Mouse (Mus musculus) kidney, embryonic 14.5 days (tissue): ENCODE measurements around the gene S100a9. TPM values are rescaled to one million over a fixed set of nuclear protein-coding genes. Genes with fewer than 3 reads are reported as not detected.

Experiments
- ATAC-seq: fragments of 200-750 bp; cut with Nextera tagmentation; 2 replicates; pipeline ENCODE4 v1.8.0; 2017; ENCODE audit warnings: moderate number of reproducible peaks, mild to moderate bottlenecking, moderate TSS enrichment, moderate library complexity; ENCODE audit not compliant: low FRiP score, low TSS enrichment
- H3K27ac ChIP-seq: fragments of 300-500 bp; sonication (generic); 2 replicates; pipeline ENCODE4 v1.5.1; 2014; ENCODE audit warnings: low read depth, mild to moderate bottlenecking, low read length, moderate library complexity, mixed read lengths
- H3K27me3 ChIP-seq: fragments of 300-500 bp; sonication (generic); 2 replicates; pipeline ENCODE4 v1.6.1; 2014; ENCODE audit warnings: mild to moderate bottlenecking, low read length; ENCODE audit not compliant: control insufficient read depth, insufficient read depth
- H3K36me3 ChIP-seq: fragments of 300-500 bp; sonication (generic); 2 replicates; pipeline ENCODE4 v1.6.1; 2014; ENCODE audit warnings: low read length, mixed read lengths; ENCODE audit not compliant: control insufficient read depth, insufficient read depth
- H3K4me1 ChIP-seq: fragments of 300-500 bp; sonication (generic); 2 replicates; pipeline ENCODE4 v1.6.1; 2014; ENCODE audit warnings: low read length, mixed read lengths; ENCODE audit not compliant: control insufficient read depth, insufficient read depth
- H3K4me2 ChIP-seq: fragments of 300-500 bp; sonication (generic); replicated peaks from 2 replicates; pipeline ENCODE4 v1.6.1; 2014; ENCODE audit warnings: low read depth, mild to moderate bottlenecking, low read length
- H3K4me3 ChIP-seq: fragments of 300-500 bp; sonication (generic); 2 replicates; pipeline ENCODE4 v1.5.1; 2014; ENCODE audit warnings: mild to moderate bottlenecking, low read length
- H3K9ac ChIP-seq: fragments of 300-500 bp; sonication (generic); 2 replicates; pipeline ENCODE4 v1.6.1; 2014; ENCODE audit warnings: low read depth, mild to moderate bottlenecking, low read length, moderate library complexity
- H3K9me3 ChIP-seq: fragments of 300-500 bp; sonication (generic); 2 replicates; pipeline ENCODE4 v1.6.1; 2016; ENCODE audit warnings: low read length; ENCODE audit not compliant: control insufficient read depth
- WGBS: fragments of 180-500 bp; shearing (Covaris S2); extraction: QIAGEN DNeasy Blood & Tissue Kit; methylation state at CpG from one replicate; pipeline ENCODE4 v1.1.7; 2014; 5-methylcytosine and 5-hydroxymethylcytosine counted together
- polyA plus RNA-seq: library from polyadenylated mRNA; unstranded; fragments of >200 nt; fragmentation: Nextera tagmentation; extraction: Ambion mirVana; gene quantifications from 2 replicates; pipeline ENCODE4 v1.2.1, GENCODE M21; 2014

Gene S100a9
- polyA plus RNA-seq, 1 experiment from 2014 or later, result 1.3 TPM

DNA sequence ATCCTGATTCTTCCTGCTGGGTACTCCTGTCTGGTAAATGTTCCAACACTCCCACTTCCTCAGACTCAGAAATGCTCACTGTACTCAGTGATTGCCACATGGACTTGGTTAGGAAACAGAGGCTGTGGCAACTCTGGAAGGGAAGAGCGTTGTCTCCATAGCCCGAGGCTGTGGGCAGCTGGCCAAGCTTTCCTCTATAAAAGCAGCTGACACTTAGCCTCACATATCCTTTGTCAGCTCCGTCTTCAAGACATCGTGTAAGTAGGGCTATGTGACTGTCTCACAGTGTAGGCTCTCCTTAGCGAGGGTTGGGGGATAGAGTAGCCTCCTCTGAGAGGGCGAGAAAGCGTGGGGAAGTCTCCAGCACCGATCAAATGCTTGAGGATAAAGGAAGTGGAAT lies 26.7 kb downstream of the S100a9 start, which contains the start of gene S100a8:
Gene S100a8 (plus strand): TSS at position 133 of the 400 bp plus-strand sequence.
- H3K36me3 ChIP-seq, result no peaks in the 10 kb centered on the region
- H3K27ac ChIP-seq, result no peak within 1 kb of the TSS
- WGBS, result 60% methylated on average over 8 of the region's 8 CpGs
- no peaks in the 10 kb centered on the region for H3K27me3 ChIP-seq
- no peaks in the 10 kb centered on the region for H3K4me1 ChIP-seq
- no peak within 1 kb of the TSS for H3K4me3 ChIP-seq
- ATAC-seq, result no peak
- H3K9me3 ChIP-seq, result no peaks in the 10 kb centered on the region
- no peak within 1 kb of the TSS for H3K9ac ChIP-seq
- H3K4me2 ChIP-seq, result no peak within 1 kb of the TSS

GRCm38 (mm10) chr3:90664219-90664618 lies 31.3 kb downstream of the S100a9 start:
- Histone ChIP-seq H3K27ac (no peak overlapping the region), H3K9ac (no peak overlapping the region), H3K4me1 (no peaks in the 10 kb centered on the region), H3K36me3 (no peaks in the 10 kb centered on the region), H3K9me3 (no peaks in the 10 kb centered on the region), H3K4me3 (no peak overlapping the region), H3K27me3 (no peaks in the 10 kb centered on the region), H3K4me2 (no peak overlapping the region)
- 85% methylated on average over 2 of the region's 2 CpGs for WGBS
- no peak for ATAC-seq

DNA sequence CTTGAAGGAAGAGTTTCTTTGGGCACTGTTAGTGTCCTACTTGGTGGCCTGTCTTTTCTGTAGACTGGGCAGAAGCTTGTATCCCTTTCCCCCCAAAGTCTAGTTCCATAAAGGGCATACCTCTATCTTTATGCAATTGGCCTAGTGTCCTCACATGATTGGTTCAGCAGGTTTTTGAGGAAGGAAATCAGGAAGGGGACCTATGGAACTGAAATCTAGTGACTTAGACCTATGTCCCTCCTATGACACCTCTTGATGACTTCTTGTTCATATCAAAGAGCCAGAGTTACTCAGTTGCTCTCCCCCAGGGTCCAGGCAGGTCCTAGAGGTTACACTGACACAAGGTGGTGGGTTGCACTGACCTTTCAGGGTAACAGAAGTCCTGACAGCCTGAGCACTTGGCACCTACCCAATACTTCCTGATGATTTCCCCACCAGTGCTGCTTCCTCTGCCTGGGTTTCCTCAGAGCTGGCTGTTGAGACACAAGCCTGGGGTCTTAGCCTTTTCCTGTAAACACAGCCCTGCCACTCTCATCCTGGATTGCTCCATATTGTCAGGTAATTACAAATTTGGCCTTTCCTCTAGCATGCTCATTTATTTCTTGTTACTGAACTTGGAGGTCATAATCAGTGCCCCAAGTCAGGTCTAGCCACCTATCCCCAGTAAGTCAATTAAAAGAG lies 36.0 kb downstream of the S100a9 start:
- no peaks in the 10 kb centered on the region for H3K4me1 ChIP-seq
- no peak for ATAC-seq
- H3K4me2 ChIP-seq, result no peak overlapping the region

GRCm38 (mm10) chr3:90657405-90657804 lies 38.1 kb downstream of the S100a9 start:
- Histone ChIP-seq H3K9me3 (no peaks in the 10 kb centered on the region), H3K4me2 (no peak overlapping the region), H3K4me3 (no peak overlapping the region), H3K27ac (no peak overlapping the region), H3K36me3 (no peaks in the 10 kb centered on the region), H3K27me3 (no peaks in the 10 kb centered on the region), H3K4me1 (no peaks in the 10 kb centered on the region), H3K9ac (no peak overlapping the region)
- WGBS, result 75% methylated on average over 4 of the region's 4 CpGs
- ATAC-seq, result no peak

More for the DNA sequence above, 36.0 kb downstream of the S100a9 start:
- H3K9me3 ChIP-seq, result no peaks in the 10 kb centered on the region
- H3K4me3 ChIP-seq, result no peak overlapping the region
- H3K36me3 ChIP-seq, result no peaks in the 10 kb centered on the region
- no peaks in the 10 kb centered on the region for H3K27me3 ChIP-seq
- H3K27ac ChIP-seq, result no peak overlapping the region
- H3K9ac ChIP-seq, result no peak overlapping the region

DNA sequence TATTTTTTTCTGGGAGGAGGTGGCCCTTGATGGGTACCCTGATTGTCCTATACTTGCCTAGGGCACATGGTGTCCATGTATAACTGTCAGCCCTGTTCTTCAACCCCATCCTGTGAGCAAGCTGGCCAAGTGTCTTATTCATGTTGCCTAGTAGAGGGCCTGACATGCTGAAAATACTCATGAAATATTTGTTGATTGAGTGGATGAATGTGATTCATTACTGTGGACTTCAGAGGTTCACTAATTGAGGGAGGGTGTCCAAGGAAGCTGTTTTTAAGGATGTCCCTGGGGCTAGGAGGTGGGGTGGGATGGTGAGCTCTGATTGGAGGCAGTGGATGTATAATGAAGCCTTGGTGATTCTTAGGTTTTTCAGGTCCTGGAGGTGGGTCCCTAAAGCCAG lies 41.8 kb downstream of the S100a9 start, which contains the start of gene S100a7a:
Gene S100a7a (plus strand): TSS at position 301 of the 400 bp plus-strand sequence.
- H3K36me3 ChIP-seq, result no peaks in the 10 kb centered on the region

DNA sequence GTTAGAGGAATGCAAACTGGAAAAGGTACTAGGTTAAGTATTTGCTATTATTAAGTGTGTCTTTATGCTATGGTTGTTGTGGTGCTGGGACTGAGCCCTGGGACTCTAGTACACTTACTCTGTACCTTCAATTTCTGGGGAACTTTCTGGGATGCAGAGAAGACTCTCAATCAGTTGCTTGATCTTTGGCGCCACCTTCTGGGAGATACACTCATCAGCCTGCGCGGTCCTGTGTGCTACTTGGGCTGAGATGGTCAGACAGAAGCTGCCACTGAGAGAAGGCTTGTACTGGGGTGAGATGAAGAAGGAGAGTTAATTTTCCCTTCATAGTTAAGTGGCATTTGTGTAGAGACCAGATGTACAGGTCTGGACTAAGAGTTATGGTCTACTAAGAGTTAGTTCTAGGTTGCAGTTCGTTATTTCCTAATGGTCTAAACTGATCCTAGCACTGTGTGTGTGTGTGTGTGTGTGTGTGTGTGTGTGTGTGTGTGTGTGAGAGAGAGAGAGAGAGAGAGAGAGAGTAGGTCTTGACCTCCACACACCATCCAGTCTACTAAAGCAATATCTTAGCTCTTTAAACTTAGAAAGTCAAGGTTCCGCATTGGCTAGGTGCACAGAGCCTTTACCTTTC lies 42.5 kb downstream of the S100a9 start:
- no peaks in the 10 kb centered on the region for H3K36me3 ChIP-seq
- no peaks in the 10 kb centered on the region for H3K4me1 ChIP-seq
- no peak overlapping the region for H3K4me3 ChIP-seq
- H3K9me3 ChIP-seq, result no peaks in the 10 kb centered on the region
- H3K4me2 ChIP-seq, result no peak overlapping the region
- no peak overlapping the region for H3K27ac ChIP-seq
- WGBS, result 37% methylated on average over 5 of the region's 5 CpGs
- peak; percentile 82; the same call in 1 of the 2 replicates for ATAC-seq
- H3K27me3 ChIP-seq, result no peaks in the 10 kb centered on the region
- no peak overlapping the region for H3K9ac ChIP-seq

More for the DNA sequence above, 41.8 kb downstream of the S100a9 start, which contains the start of gene S100a7a:
- no peaks in the 10 kb centered on the region for H3K4me1 ChIP-seq
- no peaks in the 10 kb centered on the region for H3K27me3 ChIP-seq
- no peaks in the 10 kb centered on the region for H3K9me3 ChIP-seq
- no peak within 1 kb of the TSS for H3K27ac ChIP-seq
- no peak within 1 kb of the TSS for H3K4me3 ChIP-seq
- no peak for ATAC-seq
- no peak within 1 kb of the TSS for H3K9ac ChIP-seq
- no peak within 1 kb of the TSS for H3K4me2 ChIP-seq

DNA sequence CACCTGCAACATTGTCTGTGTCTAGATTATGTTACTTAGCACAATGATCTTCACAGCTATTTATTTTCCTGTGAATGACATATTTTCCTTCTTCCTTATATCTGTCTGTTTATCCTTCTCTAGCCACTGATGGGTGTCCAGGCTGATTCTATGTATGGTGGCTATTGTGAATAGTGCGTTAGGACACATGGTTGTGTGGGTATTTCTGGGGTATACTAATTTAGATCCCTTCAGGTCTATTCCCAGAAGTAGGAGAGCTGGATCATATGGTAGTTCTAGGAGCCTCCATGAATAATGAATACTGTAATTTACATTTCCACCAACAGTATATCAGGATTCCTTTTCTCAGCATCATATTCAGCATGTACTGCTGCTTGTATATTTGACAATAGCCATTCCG lies 45.7 kb downstream of the S100a9 start:
- Histone ChIP-seq H3K4me2 (no peak overlapping the region), H3K4me1 (no peaks in the 10 kb centered on the region), H3K27me3 (no peaks in the 10 kb centered on the region), H3K9ac (no peak overlapping the region), H3K9me3 (no peaks in the 10 kb centered on the region), H3K36me3 (no peaks in the 10 kb centered on the region), H3K27ac (no peak overlapping the region), H3K4me3 (no peak overlapping the region)
- ATAC-seq, result no peak
- WGBS, result 92% methylated on average over 2 of the region's 2 CpGs

DNA sequence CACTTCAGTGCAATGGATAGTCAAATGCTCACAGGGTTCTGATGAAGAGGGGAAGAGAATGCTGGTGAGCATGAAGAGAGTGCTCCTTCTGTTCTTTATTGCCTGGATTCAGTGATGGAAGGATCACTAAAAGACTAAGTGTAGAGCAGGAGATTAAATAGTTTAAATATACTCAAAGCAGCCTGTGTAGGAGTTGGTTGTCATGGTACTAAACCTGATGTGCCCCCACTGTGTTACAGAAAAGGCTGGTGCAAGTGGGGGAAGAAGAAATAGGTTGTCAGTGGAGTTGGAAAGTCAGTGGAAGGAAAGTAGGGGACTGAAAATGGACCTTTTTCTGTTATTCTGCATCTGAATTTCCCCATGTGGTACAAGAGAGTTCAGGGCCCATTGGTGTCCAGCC lies 46.5 kb downstream of the S100a9 start:
- no peaks in the 10 kb centered on the region for H3K9me3 ChIP-seq
- H3K4me1 ChIP-seq, result no peaks in the 10 kb centered on the region
- no peak for ATAC-seq
- H3K4me2 ChIP-seq, result no peak overlapping the region
- no peak overlapping the region for H3K27ac ChIP-seq
- H3K9ac ChIP-seq, result no peak overlapping the region
- no peaks in the 10 kb centered on the region for H3K36me3 ChIP-seq
- no peak overlapping the region for H3K4me3 ChIP-seq
- no peaks in the 10 kb centered on the region for H3K27me3 ChIP-seq

DNA sequence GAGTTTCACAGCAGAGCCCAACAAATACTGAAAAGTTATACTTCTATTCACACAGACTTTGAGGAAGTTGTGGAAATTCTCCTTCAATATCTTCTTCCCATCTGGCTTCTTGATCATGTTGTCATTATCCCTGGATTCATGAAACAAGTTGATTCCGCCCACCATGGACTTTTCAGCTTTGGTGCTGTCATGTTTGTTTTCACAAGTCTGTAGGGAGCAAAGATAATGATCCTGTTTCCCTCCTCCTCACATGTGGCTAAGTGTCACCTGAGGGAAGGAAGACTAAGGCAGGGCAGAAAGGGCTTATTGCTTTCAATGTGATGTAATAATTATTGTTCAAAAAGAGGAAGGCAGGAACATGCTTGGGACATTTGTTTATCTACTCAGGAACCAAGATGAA lies 48.2 kb downstream of the S100a9 start:
- Histone ChIP-seq H3K4me1 (no peaks in the 10 kb centered on the region), H3K4me3 (no peak overlapping the region), H3K4me2 (no peak overlapping the region), H3K36me3 (no peaks in the 10 kb centered on the region), H3K9me3 (no peaks in the 10 kb centered on the region), H3K27ac (no peak overlapping the region), H3K27me3 (no peaks in the 10 kb centered on the region), H3K9ac (no peak overlapping the region)
- no peak for ATAC-seq
- WGBS, result 77% methylated on average over 1 of the region's 1 CpGs
